Mouse (Mus musculus) right cerebral cortex, postnatal 10 days (tissue): ENCODE data around the gene Hdac11.
A peak's percentile ranks its signal among the peaks of the same experiment; 100 is the strongest.

Source experiments
- DNase-seq, 2 experiments: peaks; one replicate each; pipeline ENCODE4 v3.0.0; 2021; ENCODE audit warnings: low spot score in 2 of 2

The Hdac11 gene

GRCm38 (mm10) chr6:91169129-91169528 is 12.7 kb downstream of the Hdac11 start:
- peak in 1 of 2 experiments; percentile 24 for DNase-seq

GRCm38 (mm10) chr6:91171396-91171895 is 15.0 kb downstream of the Hdac11 start:
- no peak for DNase-seq

- DNase-seq: no peak
Observed at GRCm38 (mm10) chr6:91172381-91172780, 15.9 kb downstream of the Hdac11 start.

GRCm38 (mm10) chr6:91173221-91173880 is 16.9 kb downstream of the Hdac11 start:
- DNase-seq: peak; percentile 69 to 80

GRCm38 (mm10) chr6:91174211-91174610 is 17.7 kb downstream of the Hdac11 start:
- DNase-seq: no peak

- DNase-seq: peak; percentile 58 to 70
Observed at GRCm38 (mm10) chr6:91180767-91181171, 24.3 kb downstream of the Hdac11 start.

- DNase-seq: peak; percentile 68 to 74
Observed at GRCm38 (mm10) chr6:91181320-91181719, 24.9 kb downstream of the Hdac11 start.

GRCm38 (mm10) chr6:91182075-91182490 is 25.6 kb downstream of the Hdac11 start:
- DNase-seq: no peak

GRCm38 (mm10) chr6:91183041-91183440 is 26.6 kb downstream of the Hdac11 start:
- DNase-seq: no peak

- DNase-seq: no peak
Observed at GRCm38 (mm10) chr6:91183980-91184379, 27.5 kb downstream of the Hdac11 start.

GRCm38 (mm10) chr6:91184776-91185175 is 28.3 kb downstream of the Hdac11 start:
- DNase-seq: no peak

GRCm38 (mm10) chr6:91185502-91185901 is 29.0 kb downstream of the Hdac11 start:
- DNase-seq: no peak

- no peak for DNase-seq
Observed at GRCm38 (mm10) chr6:91186161-91186931, 29.9 kb downstream of the Hdac11 start.

- no peak for DNase-seq
Observed at GRCm38 (mm10) chr6:91186934-91187333, 30.5 kb downstream of the Hdac11 start.

GRCm38 (mm10) chr6:91187871-91188270 is 31.4 kb downstream of the Hdac11 start:
- DNase-seq: no peak

GRCm38 (mm10) chr6:91189971-91190370 is 33.5 kb downstream of the Hdac11 start:
- no peak for DNase-seq

GRCm38 (mm10) chr6:91191465-91191864 is 35.0 kb downstream of the Hdac11 start:
- DNase-seq: no peak

GRCm38 (mm10) chr6:91192421-91192820 is 36.0 kb downstream of the Hdac11 start:
- DNase-seq: no peak

GRCm38 (mm10) chr6:91192851-91193545 is 36.5 kb downstream of the Hdac11 start:
- no peak for DNase-seq

GRCm38 (mm10) chr6:91198456-91198855 is 42.0 kb downstream of the Hdac11 start:
- DNase-seq: no peak

GRCm38 (mm10) chr6:91200429-91201188 is 44.1 kb downstream of the Hdac11 start:
- peak; percentile 88 to 89 for DNase-seq
